Mouse (Mus musculus) CH12.LX (cell line): ENCODE measurements at regions not wholly inside any gene's neighbourhood (a gene's known extent, or its start where the extent isn't known, plus 50 kb on each side); places are given as distances from the start of the nearest gene placed in this dataset.

Source experiments
- CTCF ChIP-seq, 2 experiments: IDR thresholded peaks in 1 of 2; conservative IDR thresholded peaks in 1 of 2; 2 replicates each; pipeline ENCODE4 v1.5.1; 2011 to 2012; ENCODE audit warnings: low read depth in 2 of 2, low read length in 2 of 2, improper control_type of control experiment in 1 of 2, inconsistent platforms in 1 of 2, mild to moderate bottlenecking in 1 of 2, moderate library complexity in 1 of 2
- EP300 ChIP-seq: IDR thresholded peaks from 2 replicates; pipeline ENCODE4 v1.6.1; 2011; ENCODE audit warnings: low read length, improper control_type of control experiment
- MYC ChIP-seq: IDR thresholded peaks from 2 replicates; pipeline ENCODE4 v1.6.1; 2011; ENCODE audit warnings: low read depth, mild to moderate bottlenecking, improper control_type of control experiment, low read length
- POLR2A ChIP-seq: IDR thresholded peaks from 2 replicates; pipeline ENCODE4 v1.6.1; 2011; ENCODE audit warnings: low read depth, mild to moderate bottlenecking, improper control_type of control experiment, low read length
- RCOR1 ChIP-seq: conservative IDR thresholded peaks from 2 replicates; pipeline ENCODE4 v1.6.1; 2012; ENCODE audit warnings: low read depth, mild to moderate bottlenecking, inconsistent platforms, low read length, improper control_type of control experiment
- SMC3 ChIP-seq: IDR thresholded peaks from 2 replicates; pipeline ENCODE4 v1.6.1; 2011; ENCODE audit warnings: low read depth, low read length, improper control_type of control experiment
- ZC3H11A ChIP-seq: IDR thresholded peaks from 2 replicates; pipeline ENCODE4 v1.6.1; 2012; ENCODE audit warnings: low read depth, mild to moderate bottlenecking, inconsistent platforms, low read length, improper control_type of control experiment

GRCm38 (mm10) chr3:58057064-58057396 lies 209.2 kb upstream of the Pfn2 start:
- TF ChIP-seq EP300 (no peak), SMC3 (no peak), POLR2A (no peak), CTCF (conservative IDR thresholded peaks at IDR 0.05 in 1 of 2, IDR thresholded peaks at IDR 0.05 in 1 of 2; ENCODE audit: low read depth in 2 of 2, low read length in 2 of 2) (no peak), MYC (no peak), ZC3H11A (no peak), RCOR1 (no peak)
